10 mouse cellular contexts compared by ENCODE assay signal in the genomic region with DNA sequence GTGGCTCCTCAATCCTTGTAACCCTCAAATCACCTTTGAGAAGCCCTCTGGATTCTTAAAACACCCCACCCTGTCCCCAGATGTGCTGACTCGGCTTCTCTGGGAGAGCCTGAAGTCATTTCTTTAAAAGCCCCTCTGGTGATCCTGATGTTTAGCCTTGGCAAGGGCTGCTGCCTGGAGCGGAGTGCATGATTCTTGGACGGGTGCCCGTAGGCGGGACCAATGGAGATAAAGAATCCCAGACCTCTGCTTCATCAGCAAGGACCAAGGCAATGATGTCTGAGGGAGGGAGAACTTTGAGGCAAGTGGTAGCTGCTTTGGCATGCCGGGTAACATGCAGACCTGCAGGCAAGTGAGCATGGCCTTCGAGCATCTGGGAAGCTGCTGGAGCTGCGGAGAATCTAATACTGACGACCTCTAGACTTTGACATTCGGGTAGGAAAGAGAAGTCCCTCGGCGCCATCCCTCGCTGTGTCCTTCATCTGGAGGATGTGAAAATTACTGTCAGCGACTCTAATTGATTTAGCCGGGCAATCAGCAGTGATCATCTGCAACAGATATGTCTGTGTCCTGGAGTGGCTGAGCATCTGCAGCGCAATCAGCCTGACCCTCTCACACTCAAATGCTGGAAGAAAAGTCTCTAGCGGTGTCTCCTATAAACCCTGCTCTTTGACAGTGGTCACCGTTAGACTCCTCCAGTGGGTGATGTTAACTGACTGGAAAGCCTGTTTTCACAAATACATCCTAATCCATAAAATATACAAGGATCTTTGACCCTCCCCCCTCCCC.
DNase-seq lines count a peak whose midpoint lies in the region; ATAC-seq and TF ChIP-seq lines count a peak whose summit lies in the region.
"Had no signal": no experiment of that assay in that cellular context is flagged by ENCODE, and none has a peak within 500 bp of the region (broad histone marks: within the 10 kb centered on the region; RNA-seq: fewer than 3 reads in every experiment).

No protein-coding gene starts in this region.

- H3K4me2 ChIP-seq in liver, postnatal 0 days (ENCODE audit: low read depth, low read length), result no peak overlapping the region
- no peak overlapping the region for H3K4me2 ChIP-seq in liver, embryonic 11.5 days
- H3K4me2 ChIP-seq in hindbrain, embryonic 12.5 days (replicated peaks), result no peak overlapping the region
- H3K4me2 ChIP-seq in lung, postnatal 0 days (replicated peaks; ENCODE audit: low read depth, low read length), result no peak overlapping the region

- H3K9ac ChIP-seq in liver, postnatal 0 days (replicated peaks), result no peak overlapping the region
- H3K9ac ChIP-seq in liver, embryonic 11.5 days (ENCODE audit: low read depth, low read length), result no peak overlapping the region
- no peak overlapping the region for H3K9ac ChIP-seq in hindbrain, embryonic 12.5 days
- H3K9ac ChIP-seq in lung, postnatal 0 days (replicated peaks; ENCODE audit: low read depth), result no peak overlapping the region

- no peak for TF ChIP-seq CTCF in liver, postnatal 0 days (IDR thresholded peaks at IDR 0.05; ENCODE audit: low read depth)
- no peak for TF ChIP-seq CTCF in lung, postnatal 0 days (IDR thresholded peaks at IDR 0.05)

- DNase-seq in liver, postnatal 0 days, result peak; percentile 53
- no peak for DNase-seq in liver, embryonic 11.5 days (ENCODE audit: low spot score)
- peak; percentile 47 for DNase-seq in gastrocnemius, adult 18-20 months (ENCODE audit: low spot score)
- peak; percentile 65 for DNase-seq in lung, postnatal 0 days (ENCODE audit: low spot score)
- DNase-seq in testis, postnatal 14 days (ENCODE audit: low spot score), result peak; percentile 61
- DNase-seq in embryo, embryonic 11 days, result no peak
- DNase-seq in layer of hippocampus, adult 9-10 months (ENCODE audit: low spot score), result no peak

- H3K27me3 ChIP-seq in liver, postnatal 0 days (ENCODE audit: insufficient read depth, low read length), result no peaks in the 10 kb centered on the region
- no peaks in the 10 kb centered on the region for H3K27me3 ChIP-seq in liver, embryonic 11.5 days (replicated peaks; ENCODE audit: control insufficient read depth, insufficient read depth, low read length)
- H3K27me3 ChIP-seq in hindbrain, embryonic 12.5 days, result no peaks in the 10 kb centered on the region
- H3K27me3 ChIP-seq in lung, postnatal 0 days (replicated peaks; ENCODE audit: insufficient read depth, low read length), result no peaks in the 10 kb centered on the region
- H3K27me3 ChIP-seq: Patski had no signal

- no peak for TF ChIP-seq EP300 in liver, postnatal 0 days (IDR thresholded peaks at IDR 0.05; ENCODE audit: low read depth)
- no peak for TF ChIP-seq EP300 in lung, postnatal 0 days (IDR thresholded peaks at IDR 0.05)

- 77% methylated on average over 18 of the region's 18 CpGs for WGBS in liver, postnatal 0 days (ENCODE audit: insufficient replicate concordance)
- 80% methylated on average over 18 of the region's 18 CpGs for WGBS in liver, embryonic 11.5 days
- 65% methylated on average over 18 of the region's 18 CpGs for WGBS in hindbrain, embryonic 12.5 days
- whole genome bisulfite sequencing in lung, postnatal 0 days, result 67% methylated on average over 18 of the region's 18 CpGs

- H3K9me3 ChIP-seq in liver, postnatal 0 days (ENCODE audit: low read length), result no peaks in the 10 kb centered on the region
- H3K9me3 ChIP-seq in liver, embryonic 11.5 days (ENCODE audit: control insufficient read depth, low read length), result no peaks in the 10 kb centered on the region
- H3K9me3 ChIP-seq in hindbrain, embryonic 12.5 days (replicated peaks), result no peaks in the 10 kb centered on the region
- no peaks in the 10 kb centered on the region for H3K9me3 ChIP-seq in lung, postnatal 0 days (ENCODE audit: low read length)
- H3K9me3 ChIP-seq: megakaryocyte, embryonic 14.5 days had no signal

- H3K36me3 ChIP-seq in liver, postnatal 0 days (replicated peaks; ENCODE audit: insufficient read depth, low read length), result no peaks in the 10 kb centered on the region
- no peaks in the 10 kb centered on the region for H3K36me3 ChIP-seq in liver, embryonic 11.5 days (ENCODE audit: control insufficient read depth, insufficient read depth, low read length)
- H3K36me3 ChIP-seq in hindbrain, embryonic 12.5 days, result no peaks in the 10 kb centered on the region
- no peaks in the 10 kb centered on the region for H3K36me3 ChIP-seq in lung, postnatal 0 days (ENCODE audit: insufficient read depth, low read length)

- H3K4me1 ChIP-seq in liver, postnatal 0 days (ENCODE audit: insufficient read depth), result no peaks in the 10 kb centered on the region
- no peaks in the 10 kb centered on the region for H3K4me1 ChIP-seq in liver, embryonic 11.5 days (replicated peaks; ENCODE audit: control insufficient read depth, insufficient read depth, low read length)
- H3K4me1 ChIP-seq in hindbrain, embryonic 12.5 days, result peaks cover 8% of the 10 kb centered on the region
- no peaks in the 10 kb centered on the region for H3K4me1 ChIP-seq in lung, postnatal 0 days (ENCODE audit: insufficient read depth, low read depth, low read length)
- H3K4me1 ChIP-seq: megakaryocyte, embryonic 14.5 days had no signal

- no peak overlapping the region for H3K4me3 ChIP-seq in liver, postnatal 0 days (ENCODE audit: low read depth, low read length)
- no peak overlapping the region for H3K4me3 ChIP-seq in liver, embryonic 11.5 days (ENCODE audit: low read depth, low read length)
- H3K4me3 ChIP-seq in hindbrain, embryonic 12.5 days, result no peak overlapping the region
- no peak overlapping the region for H3K4me3 ChIP-seq in lung, postnatal 0 days (ENCODE audit: low read depth, low read length)
- H3K4me3 ChIP-seq: megakaryocyte, embryonic 14.5 days had no signal

- H3K27ac ChIP-seq in liver, postnatal 0 days (ENCODE audit: low read depth), result no peak overlapping the region
- H3K27ac ChIP-seq in liver, embryonic 11.5 days (ENCODE audit: low read depth, low read length), result no peak overlapping the region
- peak overlapping the region; percentile 44; the same call in 1 of the 2 replicates for H3K27ac ChIP-seq in hindbrain, embryonic 12.5 days
- no peak overlapping the region for H3K27ac ChIP-seq in lung, postnatal 0 days (ENCODE audit: low read length)

- no peak for ATAC-seq in liver, postnatal 0 days
- no peak for ATAC-seq in liver, embryonic 11.5 days (replicated peaks; ENCODE audit: low FRiP score)
- peak; percentile 77 for ATAC-seq in hindbrain, embryonic 12.5 days (ENCODE audit: low FRiP score)
- peak; percentile 41; the same call in 1 of the 2 replicates for ATAC-seq in lung, postnatal 0 days
- ATAC-seq: Patski had no signal

Comparison
In these comparisons a context has a peak if more than half of its experiments do, and no peak if none do; other contexts are left out.
1. DNase-seq: peak in liver, postnatal 0 days (single experiment), gastrocnemius, adult 18-20 months (single experiment), lung, postnatal 0 days (single experiment) and testis, postnatal 14 days (single experiment); none in liver, embryonic 11.5 days (single experiment), embryo, embryonic 11 days (single experiment) and layer of hippocampus, adult 9-10 months (single experiment).
2. ATAC-seq: peak in hindbrain, embryonic 12.5 days (single experiment) and lung, postnatal 0 days (single experiment); none in liver, postnatal 0 days (single experiment) and liver, embryonic 11.5 days (single experiment).